Mouse (Mus musculus) cerebellum, adult 9-10 months (tissue): ENCODE data around the gene Hmbs.
A peak's percentile ranks its signal among the peaks of the same experiment; 100 is the strongest.
"Not testable (repeated sequence)": the region's sequence is repeated elsewhere in the genome, so short reads cannot be mapped to it uniquely, and the experiment has no call there.

Source experiments
- DNase-seq: peaks from one replicate; pipeline ENCODE4 v3.0.0; 2022

Gene Hmbs

DNA sequence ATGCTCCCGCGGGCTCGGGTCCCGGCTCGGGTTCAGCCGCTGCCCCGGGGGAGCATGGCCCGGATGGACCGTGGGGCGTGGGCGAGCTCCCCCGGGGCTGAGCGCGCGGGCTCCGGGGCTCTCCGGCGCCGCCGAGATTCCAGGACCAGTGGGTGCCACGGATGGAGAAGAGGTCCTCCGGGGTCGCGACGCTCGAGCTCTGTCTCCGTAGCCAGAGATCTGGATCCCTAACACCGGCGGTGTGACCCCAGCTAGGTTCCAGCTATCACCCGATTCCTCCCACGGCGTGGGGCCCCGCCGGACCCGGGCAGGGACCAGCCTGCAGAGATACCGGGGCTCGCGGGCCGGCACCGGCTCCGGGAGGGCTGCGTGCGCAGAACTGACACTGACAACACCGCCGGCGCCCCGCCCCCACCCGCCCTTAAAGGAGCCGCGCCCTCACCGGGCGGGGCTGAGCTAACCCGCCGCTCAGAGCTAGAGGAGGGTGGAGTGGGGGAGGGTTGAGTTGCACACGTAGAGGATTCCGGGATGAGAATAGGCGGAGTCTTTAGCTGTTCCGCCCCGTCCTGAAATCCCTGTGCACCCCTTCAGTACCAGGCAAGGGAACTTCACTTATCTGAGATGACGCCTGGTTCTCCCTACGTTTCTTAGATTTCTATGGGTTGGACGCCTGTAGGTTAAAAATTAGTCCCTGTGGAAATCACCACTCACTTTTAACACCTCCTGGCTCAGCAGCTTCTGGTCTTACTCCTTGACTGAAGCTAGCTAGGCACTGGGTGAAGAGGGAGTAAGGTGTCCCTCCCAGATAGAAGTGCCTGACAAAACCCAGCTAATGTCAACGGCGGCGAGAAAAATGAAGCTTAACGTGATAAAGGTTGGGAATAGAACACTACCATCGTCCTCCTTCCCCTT, 23.9 kb downstream of the Hmbs start, which contains the start of gene C2cd2l:
TSS of gene C2cd2l (minus strand) at position 399 of the 912 bp plus-strand sequence.
- peak; percentile 95 for DNase-seq

DNA sequence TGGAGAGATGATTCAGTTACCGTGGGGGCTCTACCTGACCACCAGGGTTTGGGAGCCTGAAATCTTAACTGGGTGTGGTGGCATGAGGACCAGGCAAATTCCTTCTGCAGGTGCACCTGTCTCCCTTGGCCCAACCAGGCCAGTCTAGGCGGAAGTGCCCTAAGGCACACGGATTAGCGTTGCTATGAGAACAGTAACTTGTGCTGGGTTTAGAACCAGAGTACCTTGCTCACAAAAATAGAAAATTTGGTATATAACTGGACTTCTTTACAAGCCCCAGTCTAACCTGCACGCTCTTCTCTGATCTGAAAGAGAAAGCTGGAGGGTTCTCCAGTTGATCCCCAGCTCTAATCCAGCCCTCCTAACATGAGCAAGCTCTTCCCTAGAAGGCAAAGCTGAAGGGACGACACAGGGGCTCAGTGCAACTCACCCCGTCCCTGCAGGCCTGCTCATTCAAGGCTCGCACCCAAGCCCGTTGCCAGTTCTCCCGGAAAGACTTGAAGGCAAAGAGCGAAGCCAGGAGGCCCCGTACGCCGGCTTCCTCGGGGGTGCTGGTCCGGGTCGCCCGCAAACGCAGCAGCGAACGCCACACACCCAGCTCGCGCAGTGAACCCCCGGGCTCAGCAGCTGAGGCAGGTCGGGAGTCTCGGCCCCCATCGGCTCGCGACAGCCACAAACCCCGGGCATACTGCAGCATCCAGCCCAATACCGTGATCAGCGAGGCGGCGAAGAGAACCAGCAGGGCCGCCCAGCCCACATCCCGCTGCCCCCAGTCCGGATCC, 24.7 kb downstream of the Hmbs start:
- peak; percentile 52 for DNase-seq

GRCm38 (mm10) chr9:44318826-44319095, 25.3 kb downstream of the Hmbs start:
- peak; percentile 49 for DNase-seq

GRCm38 (mm10) chr9:44318076-44318825, 25.8 kb downstream of the Hmbs start:
- peak; percentile 41 for DNase-seq

- peak; percentile 52 for DNase-seq
Measured at GRCm38 (mm10) chr9:44317452-44317851, 26.6 kb downstream of the Hmbs start.

- DNase-seq: peak; percentile 40
Measured at GRCm38 (mm10) chr9:44314910-44315309, 29.1 kb downstream of the Hmbs start.

GRCm38 (mm10) chr9:44314257-44314547, 29.8 kb downstream of the Hmbs start:
- no peak for DNase-seq

- peak; percentile 67 for DNase-seq
Measured at GRCm38 (mm10) chr9:44313476-44314256, 30.4 kb downstream of the Hmbs start.

- DNase-seq: no peak
Measured at GRCm38 (mm10) chr9:44311136-44312134, 32.6 kb downstream of the Hmbs start.

GRCm38 (mm10) chr9:44310750-44311135, 33.3 kb downstream of the Hmbs start:
- no peak for DNase-seq

- DNase-seq: no peak
Measured at GRCm38 (mm10) chr9:44309756-44310155, 34.3 kb downstream of the Hmbs start.

- no peak for DNase-seq
Measured at GRCm38 (mm10) chr9:44307248-44307647, 36.8 kb downstream of the Hmbs start.

DNA sequence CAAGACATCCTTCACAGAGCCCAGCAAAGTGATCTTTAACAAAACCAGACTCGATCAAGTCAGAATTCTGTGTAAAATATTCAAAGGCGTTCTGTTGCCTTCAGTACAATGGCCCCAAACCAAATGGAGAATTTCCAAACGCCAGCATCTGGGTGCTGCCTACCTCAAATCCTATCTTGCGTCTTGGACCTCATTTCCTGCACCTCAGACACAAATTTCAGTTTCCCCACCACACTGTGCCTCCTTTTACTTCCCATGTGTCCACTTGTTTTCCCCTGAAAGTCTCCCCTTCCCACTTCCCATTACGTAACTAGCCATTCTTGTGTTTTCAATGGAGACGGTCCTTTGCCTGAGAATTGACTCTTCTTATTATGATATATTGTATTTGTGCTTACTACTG, 37.5 kb downstream of the Hmbs start:
- DNase-seq: no peak

DNA sequence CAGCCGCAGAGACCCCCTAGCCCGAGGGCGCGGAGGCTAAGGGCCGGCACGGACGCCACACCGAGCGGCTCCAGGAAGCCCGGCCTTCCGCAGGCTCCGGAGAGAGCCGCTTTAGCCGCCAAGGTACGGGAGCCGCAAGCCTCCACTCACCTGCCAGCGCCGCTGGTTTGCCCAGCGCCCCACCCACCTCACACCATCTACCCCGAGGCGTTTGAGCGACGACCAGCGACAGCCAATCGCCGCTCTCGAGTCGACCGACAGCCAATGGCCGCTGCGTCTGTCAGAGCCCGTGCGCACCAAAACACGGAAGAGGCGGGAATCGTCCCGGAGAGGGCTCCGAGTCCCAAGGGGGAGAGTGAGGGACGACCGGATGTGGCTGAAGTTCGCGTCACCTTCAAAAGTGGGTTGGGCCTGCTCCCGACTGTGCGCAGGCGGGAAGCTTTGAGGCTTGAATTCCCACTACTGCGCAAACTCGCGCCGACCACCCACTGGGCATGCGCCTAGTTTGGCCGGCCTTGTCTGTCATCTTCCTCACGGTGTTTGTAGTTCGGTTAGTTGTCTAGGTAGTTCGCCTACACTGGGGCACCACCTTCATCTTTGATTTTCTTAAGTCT, 38.5 kb downstream of the Hmbs start, which contains the start of gene Hinfp:
TSS of gene Hinfp (minus strand) at position 206 of the 614 bp plus-strand sequence.
- peak; percentile 98 for DNase-seq

DNA sequence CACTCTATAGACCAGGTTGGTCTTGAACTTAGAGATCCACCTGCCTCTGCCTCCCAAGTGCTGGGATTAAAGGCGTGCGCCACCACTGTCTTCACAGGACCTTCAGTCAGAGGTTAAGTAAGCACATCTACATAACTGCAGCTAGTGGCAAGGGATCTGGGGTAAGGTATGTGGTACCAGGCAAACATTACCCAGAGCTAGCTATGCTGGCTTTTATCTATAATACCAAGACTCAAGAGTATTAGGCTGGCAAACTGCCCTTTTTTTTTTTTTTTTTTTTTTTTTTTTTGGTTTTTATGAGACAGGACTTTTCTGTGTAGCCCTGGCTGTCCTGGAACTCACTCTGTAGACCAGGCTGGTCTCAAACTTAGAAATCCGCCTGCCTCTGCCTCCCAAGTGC, 44.0 kb downstream of the Hmbs start:
- DNase-seq: not testable (repeated sequence)

DNA sequence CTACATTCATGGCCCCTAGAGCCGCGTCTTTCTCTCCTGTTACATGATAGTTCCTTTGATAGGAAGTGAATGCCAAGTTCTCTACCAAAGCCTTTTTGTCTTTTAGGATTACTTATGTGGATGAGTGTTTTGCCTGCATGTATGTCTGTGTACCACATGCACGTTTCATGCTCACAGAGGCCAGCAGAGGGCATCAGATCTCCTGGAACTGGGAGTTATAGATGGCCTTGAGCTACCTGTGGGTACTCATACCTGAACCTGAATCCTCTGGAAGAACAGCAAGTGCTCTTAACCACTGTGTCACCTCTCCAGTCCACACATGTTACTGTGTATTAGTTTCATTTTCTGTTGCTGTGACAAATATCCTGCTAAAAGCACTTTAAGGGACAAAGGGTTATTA, 51.5 kb downstream of the Hmbs start:
- peak; percentile 68 for DNase-seq

DNA sequence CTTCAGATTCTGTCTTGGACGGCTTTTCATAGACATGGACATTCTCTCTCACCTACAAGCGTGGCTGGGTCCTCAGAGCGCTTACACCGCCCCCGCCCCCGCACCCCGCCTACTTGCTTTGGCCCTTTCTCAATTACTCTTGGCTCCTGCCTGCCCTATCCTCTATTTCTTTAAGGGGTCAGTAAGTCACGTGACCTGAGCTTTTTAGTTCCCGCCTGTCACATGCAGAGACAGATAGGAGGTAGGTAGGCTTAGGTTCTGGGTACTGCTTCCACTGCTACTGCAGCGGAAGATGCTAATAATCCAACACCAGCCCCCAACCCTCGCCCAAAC, 55.1 kb downstream of the Hmbs start:
- DNase-seq: peak; percentile 57

DNA sequence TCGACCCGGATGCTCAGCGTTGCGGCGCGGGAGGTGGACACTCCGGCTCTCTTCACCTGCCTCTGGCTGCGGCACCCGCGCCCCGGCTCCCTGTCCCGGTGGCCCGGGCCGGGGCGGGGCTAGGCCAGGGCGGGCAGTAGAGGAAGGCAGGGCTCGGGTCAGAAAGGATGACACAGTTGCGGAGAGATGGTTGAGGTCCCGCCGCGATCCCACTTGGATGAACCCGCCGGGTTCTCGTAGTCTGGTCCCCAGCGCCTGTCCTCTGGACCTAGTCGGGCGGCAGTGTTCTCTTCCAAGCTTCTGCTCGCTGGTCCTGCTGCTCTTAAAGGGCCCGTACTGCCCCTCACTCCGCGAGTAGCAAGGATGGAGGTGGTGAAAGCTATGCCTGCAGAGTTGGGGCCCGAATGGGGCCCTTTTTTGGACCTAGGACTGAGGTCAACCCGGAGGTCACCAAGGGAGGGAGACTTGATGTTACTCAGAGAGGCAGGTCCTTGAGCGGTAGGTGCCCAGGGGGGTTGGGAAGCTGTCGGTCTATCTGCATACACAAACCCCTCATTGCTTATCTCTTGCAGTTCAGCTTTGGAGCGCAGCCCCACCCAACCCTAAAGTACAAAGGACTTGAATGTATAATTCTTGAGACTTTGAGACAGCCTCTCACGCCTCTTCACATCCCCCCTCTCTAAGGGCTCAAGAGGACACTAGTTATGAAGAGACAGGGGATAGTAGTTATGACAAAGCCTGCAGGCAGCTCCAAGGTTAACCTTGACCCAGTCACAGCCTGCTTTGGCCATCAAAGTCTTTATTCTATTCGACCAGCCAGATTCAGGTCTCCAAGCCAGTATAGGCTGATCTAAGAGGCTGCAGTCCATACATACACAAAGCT, 55.7 kb downstream of the Hmbs start, which contains the start of gene Abcg4:
TSS of gene Abcg4 (minus strand) at position 540 of the 883 bp plus-strand sequence.
- DNase-seq: peak; percentile 69

DNA sequence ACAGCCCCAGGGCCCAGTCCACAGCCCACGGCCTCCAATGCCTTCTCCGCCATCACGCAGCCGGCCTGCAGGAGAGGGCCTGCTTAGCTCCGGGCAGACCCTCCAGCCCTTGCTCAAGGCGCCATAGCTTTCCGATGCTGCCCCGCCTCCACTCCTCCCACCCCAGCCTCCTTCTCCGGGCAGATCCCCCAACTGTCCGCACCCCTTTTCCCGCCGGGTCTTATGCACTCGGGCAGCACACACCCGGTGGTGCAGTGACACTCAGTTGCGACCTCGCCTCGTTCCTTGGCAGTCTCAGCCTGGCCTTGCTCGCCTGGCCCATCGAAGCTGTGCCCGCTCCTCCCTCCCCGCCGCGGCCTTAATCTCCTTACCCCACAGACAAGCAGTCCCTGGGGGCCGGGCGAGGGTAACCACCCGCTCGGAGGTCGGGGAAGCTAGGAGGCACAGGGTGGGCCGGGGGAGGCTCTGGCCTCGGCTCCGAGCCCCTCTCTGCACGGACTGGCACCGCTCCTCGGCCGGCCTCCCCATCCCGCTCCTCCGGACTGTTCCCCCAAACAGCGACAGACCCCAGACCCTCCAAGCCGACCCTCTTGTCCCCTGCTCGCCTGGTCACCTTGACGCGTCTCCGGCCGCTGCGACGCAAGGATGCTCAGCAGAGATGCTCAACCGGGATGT, 56.5 kb downstream of the Hmbs start:
- DNase-seq: no peak
